Mouse (Mus musculus): ENCODE results near the gene Ccni. TPM values are rescaled to one million over a fixed set of nuclear protein-coding genes. Genes with fewer than 3 reads are reported as not detected.

Ccni gene
- polyA plus RNA-seq (2015; fragmentation: Illumina TruSeq; extraction: RNeasy Lipid Tissue Mini Kit (QIAGEN cat#74804); ENCODE audit: insufficient read depth, low replicate concordance), result 220 TPM

DNA sequence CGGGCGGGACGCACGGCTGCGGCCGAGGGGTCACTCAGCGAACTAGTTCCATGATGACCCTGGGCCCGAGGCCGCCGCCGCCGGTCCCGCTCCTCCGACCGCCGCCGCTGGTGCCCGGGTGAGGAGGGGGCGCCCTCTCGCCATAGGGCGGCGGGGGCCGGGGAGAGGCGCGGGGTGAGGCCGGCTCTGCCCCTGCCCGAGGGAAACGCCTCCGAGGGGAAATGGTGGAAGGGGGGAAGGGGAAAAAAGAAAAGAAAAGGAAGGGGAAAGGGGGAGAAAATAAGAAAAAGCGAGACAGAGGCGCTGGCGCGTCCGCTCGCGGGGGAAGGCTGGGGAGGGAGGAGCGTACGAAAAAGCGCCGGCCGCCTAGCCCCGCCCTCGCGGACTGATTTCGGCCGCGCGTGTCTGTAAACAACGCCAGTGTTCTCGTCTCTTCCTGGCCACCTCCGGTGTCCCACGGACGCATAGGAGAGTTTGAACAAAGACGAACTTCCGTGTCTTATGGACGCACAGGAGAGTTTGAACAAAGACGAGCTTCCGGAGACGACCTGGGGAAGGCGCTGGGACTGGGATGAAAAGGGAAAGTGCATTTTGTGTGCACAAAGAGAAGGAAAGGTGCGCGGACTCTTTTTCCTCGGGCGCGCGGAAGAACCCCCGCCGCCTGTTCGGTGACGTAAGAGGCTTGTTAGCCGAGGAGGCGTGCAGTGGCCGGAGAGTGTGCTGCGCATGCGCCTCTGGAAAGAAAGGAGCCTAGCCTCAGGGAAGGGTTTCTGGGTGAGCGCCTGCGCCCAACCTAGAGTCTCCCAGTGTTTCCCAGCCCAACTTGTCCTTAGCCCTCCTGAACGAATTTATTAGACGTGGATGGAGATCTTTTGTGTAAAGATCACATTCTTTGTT lies at the start of gene Ccni, which contains the start of gene 2010109A12Rik:
TSS of gene Ccni (minus strand) at position 387 of the 897 bp plus-strand sequence.
TSS of gene 2010109A12Rik (plus strand) at position 410 of the 897 bp plus-strand sequence.

Other genes with a start within 250 kb of the Ccni start
- not detected for gene Sowahb, start 161.5 kb downstream of the Ccni start, polyA plus RNA-seq (2015; fragmentation: Illumina TruSeq; extraction: RNeasy Lipid Tissue Mini Kit (QIAGEN cat#74804); ENCODE audit: insufficient read depth, low replicate concordance)
- 60.2 TPM for gene Sept11, start 113.1 kb downstream of the Ccni start, polyA plus RNA-seq (2015; fragmentation: Illumina TruSeq; extraction: RNeasy Lipid Tissue Mini Kit (QIAGEN cat#74804); ENCODE audit: insufficient read depth, low replicate concordance)
- 2.8 TPM for gene 2010109A12Rik, start within 50 bp of the Ccni start, polyA plus RNA-seq (2015; fragmentation: Illumina TruSeq; extraction: RNeasy Lipid Tissue Mini Kit (QIAGEN cat#74804); ENCODE audit: insufficient read depth, low replicate concordance)
- 72.7 TPM for gene Ccng2, start 60.8 kb upstream of the Ccni start, polyA plus RNA-seq (2015; fragmentation: Illumina TruSeq; extraction: RNeasy Lipid Tissue Mini Kit (QIAGEN cat#74804); ENCODE audit: insufficient read depth, low replicate concordance)

Measured in spleen, adult 10 weeks (tissue).